Mouse (Mus musculus): ENCODE data around the gene Tmub1. TPM values are rescaled to one million over a fixed set of nuclear protein-coding genes. Genes with fewer than 3 reads are reported as not detected.

The Tmub1 gene
- total RNA-seq, 4 experiments from 2014 or later: 19.0 to 23.5 (median 19.7) TPM

Other genes starting within 250 kb of the Tmub1 start
- gene Kcnh2, start 96.2 kb downstream of the Tmub1 start, total RNA-seq (2022): 10 to 100 TPM; 20.4 to 26.8 (median 21.9) TPM
- 1 to 10 TPM; 6.6 to 9.0 (median 7.6) TPM for gene Nos3, start 83.0 kb downstream of the Tmub1 start, total RNA-seq (2022)
- 1 to 10 TPM; 3.0 to 5.2 (median 4.0) TPM for gene Atg9b, start 55.7 kb downstream of the Tmub1 start, total RNA-seq (2022)
- 10 to 100 TPM; 51.9 to 59.2 (median 56.8) TPM for gene Abcb8, start 54.2 kb downstream of the Tmub1 start, total RNA-seq (2022)
- gene Asic3, start 34.5 kb downstream of the Tmub1 start, total RNA-seq (2022): under 1 TPM in 3 of 4 experiments, not detected in 1; 0.43 to 0.48 (median 0.45) TPM
- gene Cdk5, start 24.3 kb downstream of the Tmub1 start, total RNA-seq (2022): 100 to 1,000 TPM; 120 to 139 (median 128) TPM
- 10 to 100 TPM; 28.8 to 38.8 (median 33.5) TPM for gene Slc4a2, start 24.0 kb downstream of the Tmub1 start, total RNA-seq (2022)
- gene Fastk, start 2.6 kb downstream of the Tmub1 start, total RNA-seq (2022): 100 to 1,000 TPM; 131 to 154 (median 134) TPM
- gene Agap3, start 4.3 kb upstream of the Tmub1 start, total RNA-seq (2022): 100 to 1,000 TPM; 563 to 611 (median 584) TPM
- gene Gbx1, start 79.3 kb upstream of the Tmub1 start, total RNA-seq (2022): not detected
- 1 to 10 TPM in 2 of 4 experiments, under 1 TPM in 2; 0.19 to 5.8 (median 3.0) TPM for gene Asb10, start 93.1 kb upstream of the Tmub1 start, total RNA-seq (2022)
- under 1 TPM in 1 of 4 experiments, not detected in 3; 0.36 TPM for gene 4931409K22Rik, start 109.0 kb upstream of the Tmub1 start, total RNA-seq (2022)
- gene Abcf2, start 129.6 kb upstream of the Tmub1 start, total RNA-seq (2022): 10 to 100 TPM; 75.3 to 86.0 (median 78.3) TPM
- gene Chpf2, start 138.9 kb upstream of the Tmub1 start, total RNA-seq (2022): 10 to 100 TPM; 68.4 to 78.7 (median 75.5) TPM
- 10 to 100 TPM; 85.5 to 92.0 (median 89.1) TPM for gene Smarcd3, start 176.6 kb upstream of the Tmub1 start, total RNA-seq (2022)
- 10 to 100 TPM; 68.8 to 75.2 (median 73.1) TPM for gene Nub1, start 237.7 kb upstream of the Tmub1 start, total RNA-seq (2022)

Measured in layer of hippocampus, adult 8-10 months (tissue).